Mouse (Mus musculus) lung, postnatal 0 days (tissue): Measurements from ENCODE around the gene Vac14. TPM values are rescaled to one million over a fixed set of nuclear protein-coding genes. Genes with fewer than 3 reads are reported as not detected.

Experiments
- ATAC-seq: fragments of 200-750 bp; cut with Nextera tagmentation; 2 replicates; pipeline ENCODE4 v1.8.0; 2017; ENCODE audit warnings: moderate library complexity
- DNase-seq: peaks from one replicate; pipeline ENCODE4 v3.0.0-alpha.2; 2016; ENCODE audit warnings: low spot score
- H3K27ac ChIP-seq: fragments of 300-500 bp; sonication (generic); 2 replicates; pipeline ENCODE4 v1.5.1; 2014; ENCODE audit warnings: antibody characterized with exemption, mild to moderate bottlenecking, low read length, mixed read lengths
- H3K27me3 ChIP-seq: fragments of 300-500 bp; sonication (generic); replicated peaks from 2 replicates; pipeline ENCODE4 v1.6.1; 2014; ENCODE audit warnings: low read length, mixed read lengths; ENCODE audit not compliant: insufficient read depth
- H3K36me3 ChIP-seq: fragments of 300-500 bp; sonication (generic); 2 replicates; pipeline ENCODE4 v1.6.1; 2014; ENCODE audit warnings: low read length, mixed read lengths; ENCODE audit not compliant: insufficient read depth
- H3K4me1 ChIP-seq: fragments of 300-500 bp; sonication (generic); 2 replicates; pipeline ENCODE4 v1.6.1; 2014; ENCODE audit warnings: antibody characterized with exemption, low read depth, low read length, mixed read lengths; ENCODE audit not compliant: insufficient read depth
- H3K4me2 ChIP-seq: fragments of 300-500 bp; sonication (generic); replicated peaks from 2 replicates; pipeline ENCODE4 v1.6.1; 2014; ENCODE audit warnings: low read depth, mild to moderate bottlenecking, low read length, moderate library complexity, mixed read lengths
- H3K4me3 ChIP-seq: fragments of 300-500 bp; sonication (generic); 2 replicates; pipeline ENCODE4 v1.5.1; 2014; ENCODE audit warnings: low read depth, low read length
- H3K9ac ChIP-seq: fragments of 300-500 bp; sonication (generic); replicated peaks from 2 replicates; pipeline ENCODE4 v1.6.1; 2014; ENCODE audit warnings: low read depth, mild to moderate bottlenecking
- H3K9me3 ChIP-seq: fragments of 300-500 bp; sonication (generic); 2 replicates; pipeline ENCODE4 v1.6.1; 2016; ENCODE audit warnings: low read length, mixed read lengths
- CTCF ChIP-seq: IDR thresholded peaks from 2 replicates; pipeline ENCODE4 v1.5.1; 2016; ENCODE audit warnings: antibody characterized with exemption, mild to moderate bottlenecking
- EP300 ChIP-seq: IDR thresholded peaks from 2 replicates; pipeline ENCODE4 v1.6.1; 2016; ENCODE audit warnings: antibody characterized with exemption, mild to moderate bottlenecking, control low read depth
- WGBS: fragments of 180-500 bp; shearing (Covaris S2); extraction: QIAGEN DNeasy Blood & Tissue Kit; methylation state at CpG from one replicate; pipeline ENCODE4 v1.1.7; 2014; 5-methylcytosine and 5-hydroxymethylcytosine counted together
- polyA plus RNA-seq: library from polyadenylated mRNA; unstranded; fragments of >200 nt; fragmentation: Nextera tagmentation; extraction: Ambion mirVana; gene quantifications from 2 replicates; pipeline ENCODE4 v1.2.1, GENCODE M21; 2015

The Vac14 gene
- polyA plus RNA-seq, 1 experiment from 2014 or later = 11.1 TPM

GRCm38 (mm10) chr8:110726893-110727292 lies 108.5 kb downstream of the Vac14 start:
- no peaks in the 10 kb centered on the region for H3K27me3 ChIP-seq
- 18% methylated on average over 18 of the region's 18 CpGs for WGBS
- H3K27ac ChIP-seq = no peak overlapping the region
- H3K4me2 ChIP-seq = no peak overlapping the region
- DNase-seq = peak; percentile 57
- no peak for ATAC-seq
- H3K4me3 ChIP-seq = no peak overlapping the region
- TF ChIP-seq CTCF = peak; percentile 90
- no peak for TF ChIP-seq EP300
- H3K36me3 ChIP-seq = peaks cover 37% of the 10 kb centered on the region
- no peaks in the 10 kb centered on the region for H3K9me3 ChIP-seq
- no peak overlapping the region for H3K9ac ChIP-seq
- H3K4me1 ChIP-seq = peaks cover 19% of the 10 kb centered on the region; the same call in 1 of the 2 replicates

- H3K4me3 ChIP-seq = no peak overlapping the region
- H3K4me2 ChIP-seq = no peak overlapping the region
- no peak overlapping the region for H3K9ac ChIP-seq
- ATAC-seq (no peak), DNase-seq (no peak)
- peaks cover 50% of the 10 kb centered on the region; the same call in 1 of the 2 replicates for H3K36me3 ChIP-seq
- H3K4me1 ChIP-seq = no peaks in the 10 kb centered on the region
- no peaks in the 10 kb centered on the region for H3K27me3 ChIP-seq
- TF ChIP-seq EP300 (no peak), CTCF (no peak)
- WGBS = 86% methylated on average over 8 of the region's 8 CpGs
- H3K27ac ChIP-seq = no peak overlapping the region
- H3K9me3 ChIP-seq = no peaks in the 10 kb centered on the region
Measured at GRCm38 (mm10) chr8:110731346-110731859, 113.0 kb downstream of the Vac14 start.

GRCm38 (mm10) chr8:110733036-110733435 lies 114.7 kb downstream of the Vac14 start:
- ATAC-seq (no peak), DNase-seq (no peak)
- 81% methylated on average over 8 of the region's 8 CpGs for WGBS

GRCm38 (mm10) chr8:110738591-110739195 lies 120.3 kb downstream of the Vac14 start:
- H3K27me3 ChIP-seq = no peaks in the 10 kb centered on the region
- no peak overlapping the region for H3K4me3 ChIP-seq
- ATAC-seq (no peak), DNase-seq (no peak)
- H3K9ac ChIP-seq = no peak overlapping the region
- TF ChIP-seq CTCF (no peak), EP300 (no peak)
- H3K4me2 ChIP-seq = no peak overlapping the region
- H3K27ac ChIP-seq = no peak overlapping the region
- no peaks in the 10 kb centered on the region for H3K9me3 ChIP-seq
- 87% methylated on average over 31 of the region's 35 CpGs for WGBS
- peaks cover 30% of the 10 kb centered on the region for H3K36me3 ChIP-seq
- H3K4me1 ChIP-seq = no peaks in the 10 kb centered on the region

More at GRCm38 (mm10) chr8:110733036-110733435, 114.7 kb downstream of the Vac14 start:
- TF ChIP-seq CTCF = no peak
- TF ChIP-seq EP300 = no peak
- Histone ChIP-seq H3K4me3 (no peak overlapping the region), H3K4me2 (no peak overlapping the region), H3K9ac (no peak overlapping the region), H3K27ac (no peak overlapping the region), H3K4me1 (no peaks in the 10 kb centered on the region), H3K36me3 (peaks cover 47% of the 10 kb centered on the region), H3K27me3 (no peaks in the 10 kb centered on the region), H3K9me3 (no peaks in the 10 kb centered on the region)

- ATAC-seq (no peak), DNase-seq (no peak)
- no peak overlapping the region for H3K4me3 ChIP-seq
- no peaks in the 10 kb centered on the region for H3K27me3 ChIP-seq
- H3K9me3 ChIP-seq = no peaks in the 10 kb centered on the region
- WGBS = 76% methylated on average over 5 of the region's 5 CpGs
- H3K36me3 ChIP-seq = peaks cover 24% of the 10 kb centered on the region
- TF ChIP-seq EP300 (no peak), CTCF (no peak)
- no peaks in the 10 kb centered on the region for H3K4me1 ChIP-seq
- no peak overlapping the region for H3K4me2 ChIP-seq
- H3K9ac ChIP-seq = no peak overlapping the region
- H3K27ac ChIP-seq = no peak overlapping the region
Measured at GRCm38 (mm10) chr8:110740629-110741175, 122.3 kb downstream of the Vac14 start.

GRCm38 (mm10) chr8:110741816-110742451 lies 123.5 kb downstream of the Vac14 start:
- TF ChIP-seq CTCF (no peak), EP300 (no peak)
- Histone ChIP-seq H3K9me3 (no peaks in the 10 kb centered on the region), H3K27ac (no peak overlapping the region), H3K4me1 (no peaks in the 10 kb centered on the region), H3K27me3 (no peaks in the 10 kb centered on the region), H3K4me2 (no peak overlapping the region), H3K4me3 (no peak overlapping the region), H3K36me3 (peaks cover 24% of the 10 kb centered on the region), H3K9ac (no peak overlapping the region)
- ATAC-seq = no peak
- DNase-seq = no peak
- WGBS = 75% methylated on average over 15 of the region's 15 CpGs
